Mouse (Mus musculus) ovary, postnatal 10 days (tissue): ENCODE measurements around the gene Fkbp1a.

ENCODE experiments used
- DNase-seq: peaks from one replicate; pipeline ENCODE4 v3.0.0; 2022; ENCODE audit warnings: low spot score

Fkbp1a gene

GRCm38 (mm10) chr2:151542323-151543062 is at the start of gene Fkbp1a:
Fkbp1a (plus strand) TSS chr2:151542483.
- peak; percentile 91 for DNase-seq

GRCm38 (mm10) chr2:151494035-151494803 is 48.1 kb upstream of the Fkbp1a start, which contains the start of gene Nsfl1c:
Nsfl1c (plus strand) TSS chr2:151494182.
- peak; percentile 96 for DNase-seq

GRCm38 (mm10) chr2:151498358-151498757 is 43.9 kb upstream of the Fkbp1a start:
- DNase-seq: no peak

GRCm38 (mm10) chr2:151500442-151501007 is 41.8 kb upstream of the Fkbp1a start:
- DNase-seq: no peak

GRCm38 (mm10) chr2:151504226-151504625 is 38.1 kb upstream of the Fkbp1a start:
- no peak for DNase-seq

GRCm38 (mm10) chr2:151512199-151512598 is 30.1 kb upstream of the Fkbp1a start:
- DNase-seq: peak; percentile 27

- DNase-seq: no peak
Measured at GRCm38 (mm10) chr2:151513525-151514285, 28.6 kb upstream of the Fkbp1a start.

GRCm38 (mm10) chr2:151519000-151519399 is 23.3 kb upstream of the Fkbp1a start:
- no peak for DNase-seq

- DNase-seq: no peak
Measured at GRCm38 (mm10) chr2:151524324-151525041, 17.8 kb upstream of the Fkbp1a start.

- no peak for DNase-seq
Measured at GRCm38 (mm10) chr2:151525520-151525919, 16.8 kb upstream of the Fkbp1a start.

- DNase-seq: no peak
Measured at GRCm38 (mm10) chr2:151528066-151528465, 14.2 kb upstream of the Fkbp1a start.

GRCm38 (mm10) chr2:151529169-151529568 is 13.1 kb upstream of the Fkbp1a start:
- no peak for DNase-seq

GRCm38 (mm10) chr2:151530378-151531230 is 11.7 kb upstream of the Fkbp1a start:
- DNase-seq: no peak

GRCm38 (mm10) chr2:151533632-151534031 is 8.7 kb upstream of the Fkbp1a start:
- DNase-seq: no peak

- no peak for DNase-seq
Measured at GRCm38 (mm10) chr2:151535961-151536617, 6.2 kb upstream of the Fkbp1a start.

- DNase-seq: no peak
Measured at GRCm38 (mm10) chr2:151536618-151536974, 5.7 kb upstream of the Fkbp1a start.

- no peak for DNase-seq
Measured at GRCm38 (mm10) chr2:151538646-151539045, 3.6 kb upstream of the Fkbp1a start.

GRCm38 (mm10) chr2:151543063-151543895 is 996 bp downstream of the Fkbp1a start:
- DNase-seq: no peak

- DNase-seq: no peak
Measured at GRCm38 (mm10) chr2:151544673-151545072, 2.4 kb downstream of the Fkbp1a start.
